ENCODE assay signal across 16 mouse cellular contexts in the genomic region with DNA sequence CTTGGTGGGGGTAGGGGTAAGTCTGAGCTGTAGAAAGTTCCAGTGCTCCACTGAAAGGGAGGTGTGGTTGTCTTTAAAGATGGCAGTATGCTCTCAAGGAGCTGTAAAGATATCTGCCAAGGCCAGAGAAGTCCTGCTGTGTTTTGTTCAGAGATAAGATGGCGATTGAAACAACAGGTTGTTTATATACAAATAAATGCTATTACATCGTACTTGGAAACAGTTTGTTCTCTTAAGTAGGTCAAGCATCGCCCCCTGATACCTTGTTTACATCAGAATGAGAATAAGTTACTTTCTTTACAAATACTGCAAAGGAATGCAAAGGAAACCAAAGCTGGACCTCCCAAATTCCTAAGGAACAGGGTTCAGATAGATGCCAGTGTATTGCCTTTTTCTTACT.
"Had no signal": no experiment of that assay in that cellular context is flagged by ENCODE, and none has a peak within 500 bp of the region (broad histone marks: within the 10 kb centered on the region; RNA-seq: fewer than 3 reads in every experiment).

No protein-coding gene starts in this region.

- ATAC-seq: hindbrain, embryonic 16.5 days; inflammation-experienced regulatory T-cells, adult 6 months; intestine, embryonic 15.5 days; intestine, postnatal 0 days; liver, embryonic 12.5 days had no signal

- DNase-seq: gastrocnemius, postnatal 14 days; gastrocnemius, postnatal 36 days; heart, adult 18-20 months; heart, postnatal 10 days; heart, postnatal 4 days; kidney, adult 18-20 months; kidney, adult 8-10 months; kidney, postnatal 10 days; kidney, postnatal 25 days; kidney, postnatal 4 days; left cerebral cortex, postnatal 4 days had no signal
